12 mouse cellular contexts compared by ENCODE assay signal in genomic region chr9:13525561-13526255, GRCm38 (mm10).
DNase-seq lines count a peak whose midpoint lies in the region; ATAC-seq and TF ChIP-seq lines count a peak whose summit lies in the region.
"Had no signal": no experiment of that assay in that cellular context is flagged by ENCODE, and none has a peak within 500 bp of the region (broad histone marks: within the 10 kb centered on the region; RNA-seq: fewer than 3 reads in every experiment).

No protein-coding gene starts in this region.

- TF ChIP-seq CTCF in kidney, postnatal 0 days (IDR thresholded peaks at IDR 0.05; ENCODE audit: low read depth), result no peak
- TF ChIP-seq CTCF in stomach, postnatal 0 days (IDR thresholded peaks at IDR 0.05; ENCODE audit: low read depth), result no peak

- no peak overlapping the region for H3K9ac ChIP-seq in forebrain, embryonic 13.5 days
- no peak overlapping the region for H3K9ac ChIP-seq in kidney, postnatal 0 days (ENCODE audit: low read depth, low read length)
- no peak overlapping the region for H3K9ac ChIP-seq in stomach, postnatal 0 days (ENCODE audit: low read length)

- H3K36me3 ChIP-seq in forebrain, embryonic 13.5 days (ENCODE audit: poor library complexity, severe bottlenecking), result no peaks in the 10 kb centered on the region
- H3K36me3 ChIP-seq in kidney, postnatal 0 days (ENCODE audit: insufficient read depth, low read length), result no peaks in the 10 kb centered on the region
- no peaks in the 10 kb centered on the region for H3K36me3 ChIP-seq in stomach, postnatal 0 days (ENCODE audit: control insufficient read depth, insufficient read depth, low read length)
- H3K36me3 ChIP-seq: G1E had no signal

- DNase-seq in retina, postnatal 1 day, result peak; percentile 77
- DNase-seq in retina, embryonic 14.5 days (ENCODE audit: low spot score), result no peak
- DNase-seq in kidney, postnatal 0 days (ENCODE audit: low spot score), result no peak
- peak; percentile 19 for DNase-seq in stomach, postnatal 0 days (ENCODE audit: low spot score)
- no peak for DNase-seq in layer of hippocampus, adult 11-12 months (ENCODE audit: low spot score)
- DNase-seq in adrenal gland, postnatal 36 days, result no peak
- DNase-seq in ovary, postnatal 14 days (ENCODE audit: low spot score), result no peak
- DNase-seq: adrenal gland, postnatal 10 days; cerebellum, adult 9-10 months; left cerebral cortex, postnatal 4 days had no signal

- peaks cover 38% of the 10 kb centered on the region for H3K4me1 ChIP-seq in forebrain, embryonic 13.5 days
- peaks cover 20% of the 10 kb centered on the region for H3K4me1 ChIP-seq in kidney, postnatal 0 days (replicated peaks; ENCODE audit: insufficient read depth, low read length)
- H3K4me1 ChIP-seq in stomach, postnatal 0 days (replicated peaks; ENCODE audit: control insufficient read depth, insufficient read depth), result no peaks in the 10 kb centered on the region

- 20% methylated on average over 5 of the region's 5 CpGs for WGBS in forebrain, embryonic 13.5 days
- 52% methylated on average over 5 of the region's 5 CpGs for WGBS in kidney, postnatal 0 days
- 40% methylated on average over 5 of the region's 5 CpGs for WGBS in stomach, postnatal 0 days

- peak; percentile 85 for ATAC-seq in forebrain, embryonic 13.5 days
- peak; percentile 69 for ATAC-seq in kidney, postnatal 0 days (replicated peaks; ENCODE audit: low FRiP score, low read depth)
- peak; percentile 59; the same call in 1 of the 2 replicates for ATAC-seq in stomach, postnatal 0 days (ENCODE audit: low FRiP score, low TSS enrichment)

- no peak overlapping the region for H3K4me3 ChIP-seq in forebrain, embryonic 13.5 days
- no peak overlapping the region for H3K4me3 ChIP-seq in kidney, postnatal 0 days (replicated peaks; ENCODE audit: low read depth, low read length)
- H3K4me3 ChIP-seq in stomach, postnatal 0 days (ENCODE audit: low read depth, low read length), result no peak overlapping the region

- H3K4me2 ChIP-seq in forebrain, embryonic 13.5 days, result peak overlapping the region; percentile 23
- no peak overlapping the region for H3K4me2 ChIP-seq in kidney, postnatal 0 days (ENCODE audit: low read length)
- no peak overlapping the region for H3K4me2 ChIP-seq in stomach, postnatal 0 days (replicated peaks; ENCODE audit: low read depth)

- no peaks in the 10 kb centered on the region for H3K9me3 ChIP-seq in forebrain, embryonic 13.5 days (replicated peaks)
- no peaks in the 10 kb centered on the region for H3K9me3 ChIP-seq in kidney, postnatal 0 days (replicated peaks; ENCODE audit: low read length)
- no peaks in the 10 kb centered on the region for H3K9me3 ChIP-seq in stomach, postnatal 0 days (ENCODE audit: control insufficient read depth, low read length)
- H3K9me3 ChIP-seq: G1E had no signal

- H3K27ac ChIP-seq in forebrain, embryonic 13.5 days, result peak overlapping the region; percentile 69
- peak overlapping the region; percentile 69 for H3K27ac ChIP-seq in kidney, postnatal 0 days
- H3K27ac ChIP-seq in stomach, postnatal 0 days (replicated peaks), result no peak overlapping the region; the same call in 1 of the 2 replicates

- no peaks in the 10 kb centered on the region for H3K27me3 ChIP-seq in forebrain, embryonic 13.5 days
- H3K27me3 ChIP-seq in kidney, postnatal 0 days (ENCODE audit: insufficient read depth, low read length), result no peaks in the 10 kb centered on the region
- no peaks in the 10 kb centered on the region for H3K27me3 ChIP-seq in stomach, postnatal 0 days (ENCODE audit: control insufficient read depth, insufficient read depth, low read length)

- TF ChIP-seq EP300 in stomach, postnatal 0 days (optimal IDR thresholded peaks at IDR 0.05), result no peak

Comparison
In these comparisons a context has a peak if more than half of its experiments do, and no peak if none do; other contexts are left out.
1. DNase-seq: peak in retina, postnatal 1 day (single experiment) and stomach, postnatal 0 days (single experiment); none in retina, embryonic 14.5 days (single experiment), kidney, postnatal 0 days (single experiment), layer of hippocampus, adult 11-12 months (single experiment), adrenal gland, postnatal 36 days (0 of 2) and ovary, postnatal 14 days (single experiment).
2. Peak in every context shown above with its lines, with median percentiles within 50 percentile points of each other: ATAC-seq.